Mouse (Mus musculus): ENCODE data around the gene Actn1. TPM values are rescaled to one million over a fixed set of nuclear protein-coding genes. Genes with fewer than 3 reads are reported as not detected.

Gene Actn1
- polyA plus RNA-seq, 1 experiment = 488 TPM

- no peak overlapping the region for H3K27ac ChIP-seq (ENCODE audit: insufficient read depth, low read length)
- no peak for TF ChIP-seq CTCF (IDR thresholded peaks at IDR 0.05; ENCODE audit: borderline replicate concordance, insufficient read depth, low read length)
- TF ChIP-seq POLR2A (IDR thresholded peaks at IDR 0.05; ENCODE audit: low read depth, low read length) = no peak
- peaks cover 5% of the 10 kb centered on the region; the same call in 1 of the 2 replicates for H3K4me1 ChIP-seq (ENCODE audit: control insufficient read depth, insufficient read depth, low read length)
- no peak overlapping the region for H3K4me3 ChIP-seq (ENCODE audit: insufficient read depth, low read length)
Observed at GRCm38 (mm10) chr12:80136264-80136930, 123.8 kb downstream of the Actn1 start.

- 0 out of 2 replicates have a peak, but pooled peaks cover 5% of the 10 kb centered on the region for H3K4me1 ChIP-seq (ENCODE audit: control insufficient read depth, insufficient read depth, low read length)
- no peak overlapping the region for H3K27ac ChIP-seq (ENCODE audit: insufficient read depth, low read length)
- H3K4me3 ChIP-seq (ENCODE audit: insufficient read depth, low read length) = no peak overlapping the region
- TF ChIP-seq CTCF (IDR thresholded peaks at IDR 0.05; ENCODE audit: borderline replicate concordance, insufficient read depth, low read length) = no peak
- TF ChIP-seq POLR2A (IDR thresholded peaks at IDR 0.05; ENCODE audit: low read depth, low read length) = no peak
Observed at GRCm38 (mm10) chr12:80135173-80135572, 125.0 kb downstream of the Actn1 start.

GRCm38 (mm10) chr12:80133011-80133545 lies 127.1 kb downstream of the Actn1 start:
- H3K4me1 ChIP-seq (ENCODE audit: control insufficient read depth, insufficient read depth, low read length) = 0 out of 2 replicates have a peak, but pooled peaks cover 5% of the 10 kb centered on the region
- TF ChIP-seq POLR2A (IDR thresholded peaks at IDR 0.05; ENCODE audit: low read depth, low read length) (no peak), CTCF (IDR thresholded peaks at IDR 0.05; ENCODE audit: borderline replicate concordance, insufficient read depth, low read length) (no peak)
- 0 out of 2 replicates have a peak overlapping the region, but pooled peaks have one; percentile 92 for H3K27ac ChIP-seq (ENCODE audit: insufficient read depth, low read length)
- no peak overlapping the region for H3K4me3 ChIP-seq (ENCODE audit: insufficient read depth, low read length)

GRCm38 (mm10) chr12:80132250-80133003 lies 127.7 kb downstream of the Actn1 start:
- H3K27ac ChIP-seq (ENCODE audit: insufficient read depth, low read length) = peak overlapping the region; percentile 92
- 0 out of 2 replicates have a peak, but pooled peaks cover 5% of the 10 kb centered on the region for H3K4me1 ChIP-seq (ENCODE audit: control insufficient read depth, insufficient read depth, low read length)
- H3K4me3 ChIP-seq (ENCODE audit: insufficient read depth, low read length) = peak overlapping the region; percentile 27
- TF ChIP-seq POLR2A (IDR thresholded peaks at IDR 0.05; ENCODE audit: low read depth, low read length) (peak; percentile 36), CTCF (IDR thresholded peaks at IDR 0.05; ENCODE audit: borderline replicate concordance, insufficient read depth, low read length) (peak; percentile 96)

- peak overlapping the region; percentile 27 for H3K4me3 ChIP-seq (ENCODE audit: insufficient read depth, low read length)
- TF ChIP-seq POLR2A (IDR thresholded peaks at IDR 0.05; ENCODE audit: low read depth, low read length) = no peak
- no peak for TF ChIP-seq CTCF (IDR thresholded peaks at IDR 0.05; ENCODE audit: borderline replicate concordance, insufficient read depth, low read length)
- H3K4me1 ChIP-seq (ENCODE audit: control insufficient read depth, insufficient read depth, low read length) = 0 out of 2 replicates have a peak, but pooled peaks cover 5% of the 10 kb centered on the region
- peak overlapping the region; percentile 92 for H3K27ac ChIP-seq (ENCODE audit: insufficient read depth, low read length)
Observed at GRCm38 (mm10) chr12:80131359-80132249, 128.6 kb downstream of the Actn1 start.

GRCm38 (mm10) chr12:80130558-80131358 lies 129.4 kb downstream of the Actn1 start:
- Histone ChIP-seq H3K4me1 (ENCODE audit: control insufficient read depth, insufficient read depth, low read length) (0 out of 2 replicates have a peak, but pooled peaks cover 5% of the 10 kb centered on the region), H3K4me3 (ENCODE audit: insufficient read depth, low read length) (no peak overlapping the region), H3K27ac (ENCODE audit: insufficient read depth, low read length) (peak overlapping the region; percentile 35)
- TF ChIP-seq CTCF (IDR thresholded peaks at IDR 0.05; ENCODE audit: borderline replicate concordance, insufficient read depth, low read length) = no peak
- peak; percentile 22; the same call in 1 of the 2 replicates for TF ChIP-seq POLR2A (IDR thresholded peaks at IDR 0.05; ENCODE audit: low read depth, low read length)

- 0 out of 2 replicates have a peak, but pooled peaks cover 5% of the 10 kb centered on the region for H3K4me1 ChIP-seq (ENCODE audit: control insufficient read depth, insufficient read depth, low read length)
- H3K4me3 ChIP-seq (ENCODE audit: insufficient read depth, low read length) = no peak overlapping the region
- H3K27ac ChIP-seq (ENCODE audit: insufficient read depth, low read length) = no peak overlapping the region
- TF ChIP-seq POLR2A (IDR thresholded peaks at IDR 0.05; ENCODE audit: low read depth, low read length) (no peak), CTCF (IDR thresholded peaks at IDR 0.05; ENCODE audit: borderline replicate concordance, insufficient read depth, low read length) (no peak)
Observed at GRCm38 (mm10) chr12:80129531-80129930, 130.6 kb downstream of the Actn1 start.

- Histone ChIP-seq H3K4me1 (ENCODE audit: control insufficient read depth, insufficient read depth, low read length) (0 out of 2 replicates have a peak, but pooled peaks cover 5% of the 10 kb centered on the region), H3K27ac (ENCODE audit: insufficient read depth, low read length) (no peak overlapping the region), H3K4me3 (ENCODE audit: insufficient read depth, low read length) (no peak overlapping the region)
- TF ChIP-seq POLR2A (IDR thresholded peaks at IDR 0.05; ENCODE audit: low read depth, low read length) (no peak), CTCF (IDR thresholded peaks at IDR 0.05; ENCODE audit: borderline replicate concordance, insufficient read depth, low read length) (no peak)
Observed at GRCm38 (mm10) chr12:80127191-80127762, 132.9 kb downstream of the Actn1 start.
